In genomic region chr8:61041951-61042350, GRCm38 (mm10) we compare ENCODE assay signal across 9 mouse cellular contexts. TPM values are rescaled to one million over a fixed set of nuclear protein-coding genes. Genes with fewer than 3 reads are reported as not detected.
DNase-seq lines count a peak whose midpoint lies in the region; ATAC-seq and TF ChIP-seq lines count a peak whose summit lies in the region.
"Had no signal": no experiment of that assay in that cellular context is flagged by ENCODE, and none has a peak within 500 bp of the region (broad histone marks: within the 10 kb centered on the region; RNA-seq: fewer than 3 reads in every experiment).

No protein-coding gene starts in this region.

- peak; percentile 39 for DNase-seq in heart, postnatal 0 days (ENCODE audit: low spot score)
- DNase-seq in heart, adult 11 months = no peak
- peak; percentile 76 for DNase-seq in MN1 (ENCODE audit: low spot score)
- DNase-seq in cerebellum, postnatal 25 days = peak; percentile 51 to 74
- DNase-seq in layer of hippocampus, postnatal 14 days (ENCODE audit: low spot score in 2 of 2) = peak; percentile 54 to 74
- peak; percentile 13 to 14 for DNase-seq in spleen, postnatal 36 days (ENCODE audit: low spot score in 2 of 2)

- peaks cover 8% of the 10 kb centered on the region for H3K36me3 ChIP-seq in heart, postnatal 0 days (replicated peaks; ENCODE audit: control insufficient read depth, insufficient read depth, low read length)

- TF ChIP-seq CTCF in heart, postnatal 0 days (IDR thresholded peaks at IDR 0.05; ENCODE audit: low read depth) = peak; percentile 80

- no peak; the same call in 1 of the 2 replicates for ATAC-seq in heart, postnatal 0 days (ENCODE audit: insufficient read depth, low read depth)
- peak; percentile 33; the same call in 1 of the 2 replicates for ATAC-seq in granulocyte monocyte progenitor cell, adult 5-6 weeks (replicated peaks; ENCODE audit: poor library complexity, severe bottlenecking)
- peak; percentile 88 for ATAC-seq in megakaryocyte progenitor cell, adult 5-6 weeks (replicated peaks; ENCODE audit: poor library complexity)

- no peak overlapping the region for H3K27ac ChIP-seq in heart, postnatal 0 days (ENCODE audit: low read depth)
- H3K27ac ChIP-seq: lung, embryonic 15.5 days had no signal

- no peak overlapping the region for H3K4me3 ChIP-seq in heart, postnatal 0 days (ENCODE audit: low read depth, low read length)
- H3K4me3 ChIP-seq: lung, embryonic 15.5 days had no signal

- H3K9me3 ChIP-seq in heart, postnatal 0 days (replicated peaks; ENCODE audit: control insufficient read depth, low read length) = no peaks in the 10 kb centered on the region
- H3K9me3 ChIP-seq: lung, embryonic 15.5 days had no signal

- H3K27me3 ChIP-seq in heart, postnatal 0 days (ENCODE audit: control insufficient read depth, insufficient read depth, low read length) = no peaks in the 10 kb centered on the region
- H3K27me3 ChIP-seq: lung, embryonic 15.5 days had no signal

- no peak for TF ChIP-seq EP300 in heart, postnatal 0 days (IDR thresholded peaks at IDR 0.05; ENCODE audit: low read depth)

- no peak overlapping the region for H3K9ac ChIP-seq in heart, postnatal 0 days (replicated peaks; ENCODE audit: low read depth, low read length)
- H3K9ac ChIP-seq: lung, embryonic 15.5 days had no signal

- H3K4me1 ChIP-seq in heart, postnatal 0 days (ENCODE audit: control insufficient read depth, insufficient read depth) = no peaks in the 10 kb centered on the region
- H3K4me1 ChIP-seq: lung, embryonic 15.5 days had no signal

- H3K4me2 ChIP-seq in heart, postnatal 0 days (ENCODE audit: low read depth, low read length) = no peak overlapping the region
- H3K4me2 ChIP-seq: lung, embryonic 15.5 days had no signal

RNA-seq across cellular contexts. Expression of gene Nek1, which starts 49.0 kb away (rescaled TPM):
- 2.1 and 3.1 TPM in 2 replicates for total RNA-seq in heart, postnatal 0 days (2014; rRNA removed; ENCODE audit: low replicate concordance)
- 6.3 and 8.8 TPM in 2 replicates for polyA plus RNA-seq in heart, postnatal 0 days (2015; fragmentation: Nextera tagmentation; extraction: Ambion mirVana)
- 15.3 and 18.1 TPM in 2 replicates for total RNA-seq in granulocyte monocyte progenitor cell, adult 5-6 weeks (2014; fragmentation: Nextera tagmentation)
- total RNA-seq in granulocyte monocyte progenitor cell, adult 5-6 weeks (2017) = 19.3 and 19.6 TPM in 2 replicates
- 10 to 100 TPM; 27.6 to 29.7 TPM for total RNA-seq in layer of hippocampus, postnatal 14 days (2021)
- total RNA-seq in megakaryocyte progenitor cell, adult 5-6 weeks (2015) = 14.2 and 15.9 TPM in 2 replicates
- total RNA-seq in megakaryocyte progenitor cell, adult 5-6 weeks (2017) = 21.2 and 25.6 TPM in 2 replicates

RNA-seq across cellular contexts. Expression of gene Clcn3, which starts 58.9 kb away (rescaled TPM):
- total RNA-seq in heart, postnatal 0 days (2014; rRNA removed; ENCODE audit: low replicate concordance) = 25.2 and 30.3 TPM in 2 replicates
- 16.1 and 17.0 TPM in 2 replicates for polyA plus RNA-seq in heart, postnatal 0 days (2015; fragmentation: Nextera tagmentation; extraction: Ambion mirVana)
- total RNA-seq in granulocyte monocyte progenitor cell, adult 5-6 weeks (2014; fragmentation: Nextera tagmentation) = 14.8 and 19.5 TPM in 2 replicates
- 26.7 and 28.8 TPM in 2 replicates for total RNA-seq in granulocyte monocyte progenitor cell, adult 5-6 weeks (2017)
- 100 to 1,000 TPM; 139 to 143 TPM for total RNA-seq in layer of hippocampus, postnatal 14 days (2021)
- total RNA-seq in megakaryocyte progenitor cell, adult 5-6 weeks (2015) = 22.3 and 26.1 TPM in 2 replicates
- 22.8 and 29.3 TPM in 2 replicates for total RNA-seq in megakaryocyte progenitor cell, adult 5-6 weeks (2017)
